Mouse (Mus musculus) lung, postnatal 0 days (tissue): ENCODE measurements around the gene Rpl11. TPM values are rescaled to one million over a fixed set of nuclear protein-coding genes. Genes with fewer than 3 reads are reported as not detected.
"Not testable (repeated sequence)": the region's sequence is repeated elsewhere in the genome, so short reads cannot be mapped to it uniquely, and the experiment has no call there.

Source experiments
- ATAC-seq: fragments of 200-750 bp; cut with Nextera tagmentation; 2 replicates; pipeline ENCODE4 v1.8.0; 2017; ENCODE audit warnings: moderate library complexity
- DNase-seq: peaks from one replicate; pipeline ENCODE4 v3.0.0-alpha.2; 2016; ENCODE audit warnings: low spot score
- H3K27ac ChIP-seq: fragments of 300-500 bp; sonication (generic); 2 replicates; pipeline ENCODE4 v1.5.1; 2014; ENCODE audit warnings: antibody characterized with exemption, mild to moderate bottlenecking, low read length, mixed read lengths
- H3K27me3 ChIP-seq: fragments of 300-500 bp; sonication (generic); replicated peaks from 2 replicates; pipeline ENCODE4 v1.6.1; 2014; ENCODE audit warnings: low read length, mixed read lengths; ENCODE audit not compliant: insufficient read depth
- H3K36me3 ChIP-seq: fragments of 300-500 bp; sonication (generic); 2 replicates; pipeline ENCODE4 v1.6.1; 2014; ENCODE audit warnings: low read length, mixed read lengths; ENCODE audit not compliant: insufficient read depth
- H3K4me1 ChIP-seq: fragments of 300-500 bp; sonication (generic); 2 replicates; pipeline ENCODE4 v1.6.1; 2014; ENCODE audit warnings: antibody characterized with exemption, low read depth, low read length, mixed read lengths; ENCODE audit not compliant: insufficient read depth
- H3K4me2 ChIP-seq: fragments of 300-500 bp; sonication (generic); replicated peaks from 2 replicates; pipeline ENCODE4 v1.6.1; 2014; ENCODE audit warnings: low read depth, mild to moderate bottlenecking, low read length, moderate library complexity, mixed read lengths
- H3K4me3 ChIP-seq: fragments of 300-500 bp; sonication (generic); 2 replicates; pipeline ENCODE4 v1.5.1; 2014; ENCODE audit warnings: low read depth, low read length
- H3K9ac ChIP-seq: fragments of 300-500 bp; sonication (generic); replicated peaks from 2 replicates; pipeline ENCODE4 v1.6.1; 2014; ENCODE audit warnings: low read depth, mild to moderate bottlenecking
- H3K9me3 ChIP-seq: fragments of 300-500 bp; sonication (generic); 2 replicates; pipeline ENCODE4 v1.6.1; 2016; ENCODE audit warnings: low read length, mixed read lengths
- CTCF ChIP-seq: IDR thresholded peaks from 2 replicates; pipeline ENCODE4 v1.5.1; 2016; ENCODE audit warnings: antibody characterized with exemption, mild to moderate bottlenecking
- EP300 ChIP-seq: IDR thresholded peaks from 2 replicates; pipeline ENCODE4 v1.6.1; 2016; ENCODE audit warnings: antibody characterized with exemption, mild to moderate bottlenecking, control low read depth
- WGBS: fragments of 180-500 bp; shearing (Covaris S2); extraction: QIAGEN DNeasy Blood & Tissue Kit; methylation state at CpG from one replicate; pipeline ENCODE4 v1.1.7; 2014; 5-methylcytosine and 5-hydroxymethylcytosine counted together
- polyA plus RNA-seq: library from polyadenylated mRNA; unstranded; fragments of >200 nt; fragmentation: Nextera tagmentation; extraction: Ambion mirVana; gene quantifications from 2 replicates; pipeline ENCODE4 v1.2.1, GENCODE M21; 2015

Rpl11 gene
- polyA plus RNA-seq, 1 experiment from 2014 or later = 355 TPM

DNA sequence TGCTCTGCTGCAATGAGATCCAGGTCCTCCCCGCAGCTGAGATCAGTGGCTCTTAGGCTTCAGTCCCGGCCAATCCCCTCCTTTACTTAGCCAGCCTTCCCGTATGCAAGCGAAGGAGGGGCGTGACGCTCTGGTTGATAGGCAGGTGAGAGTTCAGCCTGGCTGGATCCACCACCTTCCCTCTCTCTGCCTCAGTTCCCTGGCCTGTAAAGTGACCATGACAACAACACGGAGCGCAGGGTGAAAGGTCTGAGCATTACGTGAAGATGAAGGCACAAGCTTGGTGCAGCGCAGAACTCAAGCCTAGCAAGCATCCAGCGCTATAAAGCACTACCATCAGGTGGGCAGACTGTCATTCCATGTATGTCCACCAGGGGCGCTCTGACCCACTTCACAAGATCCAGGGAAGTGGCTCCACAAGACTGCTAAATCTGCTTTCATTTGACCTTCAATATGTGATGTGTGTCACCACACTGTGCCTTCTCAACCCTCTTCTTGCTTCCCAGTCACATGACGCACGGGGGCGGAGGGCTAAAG, 18.0 kb upstream of the Rpl11 start:
- Histone ChIP-seq H3K4me2 (peak overlapping the region; percentile 35), H3K9me3 (no peaks in the 10 kb centered on the region), H3K36me3 (no peaks in the 10 kb centered on the region), H3K27ac (no peak overlapping the region), H3K4me1 (peaks cover 6% of the 10 kb centered on the region; the same call in 1 of the 2 replicates), H3K4me3 (no peak overlapping the region), H3K9ac (no peak overlapping the region), H3K27me3 (no peaks in the 10 kb centered on the region)
- 6% methylated on average over 15 of the region's 15 CpGs for WGBS
- TF ChIP-seq CTCF = peak; percentile 99
- no peak for TF ChIP-seq EP300
- DNase-seq = peak; percentile 83
- ATAC-seq = peak; percentile 81

GRCm38 (mm10) chr4:136070592-136070991, 17.4 kb upstream of the Rpl11 start:
- Histone ChIP-seq H3K9me3 (no peaks in the 10 kb centered on the region), H3K9ac (no peak overlapping the region), H3K4me2 (no peak overlapping the region), H3K4me3 (no peak overlapping the region), H3K4me1 (peaks cover 6% of the 10 kb centered on the region; the same call in 1 of the 2 replicates), H3K27ac (no peak overlapping the region), H3K27me3 (no peaks in the 10 kb centered on the region), H3K36me3 (no peaks in the 10 kb centered on the region)
- DNase-seq (no peak), ATAC-seq (no peak)
- 49% methylated on average over 6 of the region's 6 CpGs for WGBS
- no peak for TF ChIP-seq EP300
- no peak for TF ChIP-seq CTCF

DNA sequence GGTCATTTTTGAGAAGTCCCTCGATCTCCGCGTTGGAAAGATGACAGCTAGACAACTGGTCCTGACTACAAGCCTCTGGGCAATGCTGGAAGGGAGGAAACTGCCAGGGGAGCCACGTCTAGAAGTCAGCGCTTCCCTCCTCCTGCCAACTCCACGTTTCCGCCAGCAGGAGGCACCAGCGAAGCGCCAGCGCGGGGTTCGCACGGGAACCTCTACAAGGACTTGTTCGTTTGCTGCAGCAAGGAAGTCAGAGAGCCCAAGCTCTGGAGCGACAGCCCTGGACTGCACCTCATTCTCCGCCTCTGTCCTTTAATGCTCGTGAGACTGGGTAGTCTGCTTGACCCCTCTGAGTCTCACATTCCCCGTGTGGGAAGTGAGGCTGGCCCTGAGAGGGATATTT, 16.7 kb upstream of the Rpl11 start:
- H3K27ac ChIP-seq = 0 out of 2 replicates have a peak overlapping the region, but pooled peaks have one; percentile 26
- no peak overlapping the region for H3K4me2 ChIP-seq
- no peak overlapping the region for H3K4me3 ChIP-seq
- no peaks in the 10 kb centered on the region for H3K27me3 ChIP-seq
- ATAC-seq (peak; percentile 76), DNase-seq (peak; percentile 90)
- H3K36me3 ChIP-seq = no peaks in the 10 kb centered on the region
- no peak overlapping the region for H3K9ac ChIP-seq
- 3% methylated on average over 18 of the region's 18 CpGs for WGBS
- TF ChIP-seq CTCF = peak; percentile 99
- TF ChIP-seq EP300 = no peak
- peaks cover 6% of the 10 kb centered on the region; the same call in 1 of the 2 replicates for H3K4me1 ChIP-seq
- no peaks in the 10 kb centered on the region for H3K9me3 ChIP-seq

GRCm38 (mm10) chr4:136069313-136069712, 16.1 kb upstream of the Rpl11 start:
- TF ChIP-seq CTCF = no peak
- TF ChIP-seq EP300 = no peak
- 59% methylated on average over 4 of the region's 4 CpGs for WGBS
- no peaks in the 10 kb centered on the region for H3K27me3 ChIP-seq
- no peak overlapping the region for H3K4me3 ChIP-seq
- H3K9ac ChIP-seq = no peak overlapping the region
- DNase-seq (no peak), ATAC-seq (no peak)
- H3K36me3 ChIP-seq = no peaks in the 10 kb centered on the region
- no peak overlapping the region for H3K27ac ChIP-seq
- H3K9me3 ChIP-seq = no peaks in the 10 kb centered on the region
- no peak overlapping the region for H3K4me2 ChIP-seq
- peaks cover 6% of the 10 kb centered on the region; the same call in 1 of the 2 replicates for H3K4me1 ChIP-seq

GRCm38 (mm10) chr4:136063143-136063542, 9.9 kb upstream of the Rpl11 start:
- no peak for DNase-seq
- 92% methylated on average over 4 of the region's 4 CpGs for WGBS
- Histone ChIP-seq H3K4me2 (no peak overlapping the region), H3K9me3 (no peaks in the 10 kb centered on the region), H3K27me3 (no peaks in the 10 kb centered on the region), H3K27ac (no peak overlapping the region), H3K9ac (no peak overlapping the region), H3K4me1 (no peaks in the 10 kb centered on the region), H3K4me3 (no peak overlapping the region), H3K36me3 (no peaks in the 10 kb centered on the region)
- no peak for ATAC-seq
- TF ChIP-seq CTCF (no peak), EP300 (no peak)

- not testable (repeated sequence) for ATAC-seq, DNase-seq
- WGBS = 63% methylated on average over 8 of the region's 9 CpGs
Measured at GRCm38 (mm10) chr4:136059800-136060488, 6.7 kb upstream of the Rpl11 start.

More at GRCm38 (mm10) chr4:136059800-136060488, 6.7 kb upstream of the Rpl11 start:
- not testable (repeated sequence) for H3K9me3 ChIP-seq, H3K9ac ChIP-seq, H3K27me3 ChIP-seq, H3K27ac ChIP-seq, H3K36me3 ChIP-seq, H3K4me3 ChIP-seq, H3K4me2 ChIP-seq, H3K4me1 ChIP-seq
